Mouse (Mus musculus) olfactory bulb, adult 2 months (tissue): ENCODE measurements at regions not wholly inside any gene's neighbourhood (a gene's known extent, or its start where the extent isn't known, plus 50 kb on each side); places are given as distances from the start of the nearest gene placed in this dataset.

Experiments used
- H3K27ac ChIP-seq: fragments of 200-500 bp; 2 replicates; pipeline ENCODE4 v1.5.1; 2012; ENCODE audit warnings: low read depth, low read length; ENCODE audit not compliant: insufficient read depth
- H3K4me1 ChIP-seq: fragments of 200-500 bp; 2 replicates; pipeline ENCODE4 v1.6.1; 2012; ENCODE audit warnings: low read length; ENCODE audit not compliant: control insufficient read depth, insufficient read depth
- H3K4me3 ChIP-seq: fragments of 200-500 bp; 2 replicates; pipeline ENCODE4 v1.5.1; 2012; ENCODE audit warnings: mild to moderate bottlenecking, low read depth, low read length, moderate library complexity; ENCODE audit not compliant: insufficient read depth
- CTCF ChIP-seq: fragments of 200-500 bp; IDR thresholded peaks from 2 replicates; pipeline ENCODE4 v1.5.1; 2012; ENCODE audit warnings: low read depth, mild to moderate bottlenecking, low read length, moderate library complexity; ENCODE audit not compliant: insufficient read depth
- POLR2A ChIP-seq: fragments of 200-500 bp; IDR thresholded peaks from 2 replicates; pipeline ENCODE4 v1.6.1; 2012; ENCODE audit warnings: mild to moderate bottlenecking, low read depth, low read length, moderate library complexity; ENCODE audit not compliant: insufficient read depth
- WGBS: fragments of 180-500 bp; shearing (Covaris S2); methylation state at CpG from one replicate; pipeline ENCODE4 v1.1.7; 2018; 5-methylcytosine and 5-hydroxymethylcytosine counted together

GRCm38 (mm10) chr13:15907806-15908205, 103.8 kb upstream of the Inhba start:
- Histone ChIP-seq H3K4me1 (no peaks in the 10 kb centered on the region), H3K27ac (no peak overlapping the region), H3K4me3 (no peak overlapping the region)
- 81% methylated on average over 1 of the region's 1 CpGs for WGBS
- TF ChIP-seq POLR2A (no peak), CTCF (no peak)

- Histone ChIP-seq H3K4me1 (no peaks in the 10 kb centered on the region), H3K4me3 (no peak overlapping the region), H3K27ac (no peak overlapping the region)
- TF ChIP-seq CTCF (no peak), POLR2A (no peak)
- WGBS: 82% methylated on average over 2 of the region's 2 CpGs
These were observed 101.1 kb upstream of the Inhba start for GRCm38 (mm10) chr13:15910578-15910977.

GRCm38 (mm10) chr13:15911263-15911662, 100.4 kb upstream of the Inhba start:
- no peak overlapping the region for H3K27ac ChIP-seq
- no peak for TF ChIP-seq POLR2A
- TF ChIP-seq CTCF: no peak
- H3K4me1 ChIP-seq: no peaks in the 10 kb centered on the region
- H3K4me3 ChIP-seq: no peak overlapping the region
- 94% methylated on average over 1 of the region's 1 CpGs for WGBS

DNA sequence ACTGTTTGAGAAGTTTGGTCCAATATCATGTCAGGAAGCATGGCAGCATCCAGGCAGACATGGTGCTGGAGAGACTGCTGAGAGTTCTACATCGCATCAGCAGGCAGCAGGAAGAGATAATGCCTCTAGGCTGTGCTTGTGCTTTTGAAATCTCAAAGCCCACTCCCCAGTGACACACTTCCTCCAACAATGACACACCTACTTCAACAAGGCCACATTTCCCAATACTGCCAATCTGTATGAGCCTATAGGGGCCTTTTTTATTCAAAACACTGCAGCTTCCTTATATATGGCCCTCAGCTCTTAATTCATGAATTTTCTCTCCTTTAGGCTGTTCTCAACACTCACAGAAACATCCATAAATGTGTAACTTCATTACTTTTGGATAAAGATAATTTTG, 97.4 kb upstream of the Inhba start:
- TF ChIP-seq POLR2A: no peak
- TF ChIP-seq CTCF: no peak
- 89% methylated on average over 1 of the region's 1 CpGs for whole genome bisulfite sequencing

GRCm38 (mm10) chr13:15929890-15930289, 81.8 kb upstream of the Inhba start:
- 91% methylated on average over 3 of the region's 3 CpGs for WGBS

More for the DNA sequence above, 97.4 kb upstream of the Inhba start:
- no peaks in the 10 kb centered on the region for H3K4me1 ChIP-seq
- H3K4me3 ChIP-seq: no peak overlapping the region
- no peak overlapping the region for H3K27ac ChIP-seq

DNA sequence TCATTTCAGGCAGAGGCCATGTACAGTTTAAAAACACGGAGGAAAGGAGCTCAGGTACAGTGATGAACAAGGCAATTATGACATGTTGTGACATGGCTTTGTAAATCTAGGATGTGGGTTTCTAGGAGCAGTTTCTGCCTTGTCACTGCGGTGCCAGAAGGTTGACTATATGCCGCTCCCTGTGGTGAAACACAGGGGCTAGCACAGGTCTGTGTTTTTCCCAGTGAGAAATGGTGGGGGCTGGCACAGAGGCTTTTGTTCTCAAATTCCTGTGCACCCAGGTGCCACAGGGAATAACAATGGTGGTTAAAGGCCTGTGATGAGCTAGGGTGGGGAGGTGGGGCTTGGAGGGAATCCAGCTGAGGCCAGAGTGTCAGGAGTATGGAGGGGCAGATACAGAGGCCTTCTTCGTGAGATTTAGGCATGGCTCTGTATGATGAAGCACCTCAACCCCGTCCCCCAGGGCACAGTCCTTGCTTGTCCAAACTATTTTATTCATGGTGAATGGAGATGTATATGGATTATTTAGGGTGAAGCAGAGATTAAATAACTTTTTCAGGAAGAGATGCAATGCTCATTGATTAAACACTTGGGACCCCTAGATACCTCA, 80.0 kb upstream of the Inhba start:
- TF ChIP-seq CTCF: no peak
- no peak for TF ChIP-seq POLR2A
- Histone ChIP-seq H3K4me1 (no peaks in the 10 kb centered on the region), H3K4me3 (no peak overlapping the region), H3K27ac (no peak overlapping the region)
- WGBS: 51% methylated on average over 5 of the region's 5 CpGs

More at GRCm38 (mm10) chr13:15929890-15930289, 81.8 kb upstream of the Inhba start:
- Histone ChIP-seq H3K27ac (no peak overlapping the region), H3K4me1 (no peaks in the 10 kb centered on the region), H3K4me3 (no peak overlapping the region)
- TF ChIP-seq CTCF (no peak), POLR2A (no peak)

DNA sequence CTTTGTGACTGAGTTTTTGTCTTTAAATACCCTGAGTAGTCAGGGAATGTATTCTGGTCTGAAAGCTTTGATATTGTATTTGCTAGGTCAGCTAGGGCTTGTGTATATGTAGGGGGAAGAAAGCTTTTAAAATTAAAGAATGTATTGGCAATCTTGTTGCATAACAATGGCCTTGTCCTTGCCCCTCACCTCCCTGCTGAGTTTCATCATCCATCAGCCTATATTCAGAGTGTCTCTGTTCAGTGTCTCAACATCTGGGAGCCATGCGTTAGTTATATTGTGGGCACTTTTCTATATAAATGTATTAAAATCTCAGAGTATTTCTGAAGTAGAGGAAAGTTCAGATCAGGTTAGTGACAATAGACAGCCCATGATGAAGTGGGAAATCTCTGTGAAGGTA, 76.0 kb upstream of the Inhba start:
- Histone ChIP-seq H3K4me1 (no peaks in the 10 kb centered on the region), H3K27ac (no peak overlapping the region), H3K4me3 (no peak overlapping the region)
- TF ChIP-seq POLR2A (no peak), CTCF (no peak)
- WGBS: 90% methylated on average over 1 of the region's 1 CpGs

GRCm38 (mm10) chr13:15936109-15936508, 75.5 kb upstream of the Inhba start:
- H3K27ac ChIP-seq: no peak overlapping the region
- no peaks in the 10 kb centered on the region for H3K4me1 ChIP-seq
- WGBS: 86% methylated on average over 1 of the region's 1 CpGs
- H3K4me3 ChIP-seq: no peak overlapping the region
- TF ChIP-seq POLR2A: no peak
- no peak for TF ChIP-seq CTCF

DNA sequence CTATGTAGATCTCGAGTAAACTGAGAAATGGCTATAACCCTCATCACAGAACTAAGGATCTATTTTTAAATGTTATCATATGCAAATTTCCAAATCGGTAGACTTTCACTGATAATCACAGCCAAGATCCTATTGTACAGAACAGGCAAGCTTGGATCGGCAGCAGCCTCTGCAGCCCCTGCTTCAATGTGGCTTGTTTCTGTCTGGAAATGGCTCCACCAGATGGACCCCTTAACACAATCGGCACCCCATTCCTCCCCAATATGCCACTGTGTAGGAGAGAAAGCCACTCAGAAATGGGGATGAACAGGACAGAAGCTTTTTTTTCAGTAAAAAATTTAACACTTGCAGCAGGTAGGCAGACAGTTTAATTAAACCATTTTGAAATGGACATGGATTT, 61.5 kb upstream of the Inhba start:
- Histone ChIP-seq H3K4me3 (no peak overlapping the region), H3K4me1 (no peaks in the 10 kb centered on the region), H3K27ac (no peak overlapping the region)
- no peak for TF ChIP-seq CTCF
- TF ChIP-seq POLR2A: no peak
- WGBS: 62% methylated on average over 4 of the region's 4 CpGs
